Mouse (Mus musculus): Measurements from ENCODE around the gene 4930451I11Rik.

DNA sequence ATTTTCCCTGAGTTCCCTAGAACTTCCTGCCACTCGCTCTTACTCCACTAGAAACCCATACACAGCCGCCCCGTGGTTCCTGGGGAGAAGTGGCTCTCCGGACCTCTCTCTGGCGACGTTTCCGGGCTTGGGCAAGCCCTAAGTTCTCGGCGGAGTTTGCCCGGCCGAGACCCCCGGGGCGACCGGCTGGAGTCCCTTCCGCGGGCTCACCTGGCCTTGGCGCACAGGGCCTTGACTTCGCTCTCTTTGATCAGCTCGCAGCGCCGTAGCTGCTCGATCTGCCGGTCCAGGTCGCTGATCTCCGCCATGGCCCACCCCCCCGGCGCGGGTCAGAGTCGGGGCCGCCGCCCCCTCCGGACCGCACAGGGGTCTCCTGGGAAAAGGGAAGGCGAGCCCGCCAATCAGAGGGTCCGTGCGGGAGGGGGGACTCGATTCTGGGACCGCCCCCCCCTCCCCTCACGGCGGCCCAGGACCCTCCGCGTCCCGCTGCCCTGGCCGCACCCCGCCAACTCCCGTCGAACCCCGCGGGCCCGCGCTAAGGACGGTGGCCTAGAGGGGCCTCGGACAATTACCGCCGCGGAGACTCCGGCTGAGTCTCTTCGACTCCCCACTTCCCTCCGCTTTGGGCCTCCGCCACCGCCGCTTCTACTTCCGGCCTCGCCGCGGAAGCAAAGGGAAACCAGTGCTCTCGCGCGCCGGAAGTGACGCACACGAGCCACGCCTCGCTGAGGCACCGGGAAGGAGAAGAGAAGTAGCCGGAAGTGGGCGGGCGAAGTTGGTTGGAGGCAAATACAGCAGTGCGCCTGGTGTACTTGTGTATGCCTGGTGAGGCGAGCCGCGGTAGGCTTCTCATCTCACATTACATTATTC is 39.4 kb downstream of the 4930451I11Rik start, which contains the start of gene Ppp4c:
- TF ChIP-seq POLR2A (IDR thresholded peaks at IDR 0.05; ENCODE audit: control insufficient read depth, low read depth, low read length) (peak; percentile 77), CTCF (IDR thresholded peaks at IDR 0.05; ENCODE audit: control insufficient read depth, insufficient read depth, insufficient replicate concordance, low read depth, low read length) (no peak)
